Mouse (Mus musculus): ENCODE data around the gene Abhd6.
A peak's percentile ranks its signal among the peaks of the same experiment; 100 is the strongest.

The Abhd6 gene

GRCm38 (mm10) chr14:8062076-8062475 lies 59.4 kb downstream of the Abhd6 start:
- DNase-seq (ENCODE audit: low spot score in 2 of 2), result no peak

- DNase-seq (ENCODE audit: low spot score in 2 of 2), result no peak
Measured at GRCm38 (mm10) chr14:8062537-8063301, 60.0 kb downstream of the Abhd6 start.

GRCm38 (mm10) chr14:8063835-8064785 lies 61.4 kb downstream of the Abhd6 start:
- no peak for DNase-seq (ENCODE audit: low spot score in 2 of 2)

- DNase-seq (ENCODE audit: low spot score in 2 of 2), result peak; percentile 90 to 94
Measured at GRCm38 (mm10) chr14:8080165-8080679, 77.5 kb downstream of the Abhd6 start, which contains the start of gene Rpp14. Gene Rpp14 (plus strand): TSS chr14:8080367.

GRCm38 (mm10) chr14:8080718-8081117 lies 78.0 kb downstream of the Abhd6 start:
- no peak for DNase-seq (ENCODE audit: low spot score in 2 of 2)

GRCm38 (mm10) chr14:8082949-8083348 lies 80.2 kb downstream of the Abhd6 start:
- DNase-seq (ENCODE audit: low spot score in 2 of 2), result no peak

GRCm38 (mm10) chr14:8089016-8089415 lies 86.3 kb downstream of the Abhd6 start:
- no peak for DNase-seq (ENCODE audit: low spot score in 2 of 2)

- peak in 1 of 2 experiments; percentile 47 for DNase-seq (ENCODE audit: low spot score in 2 of 2)
Measured at GRCm38 (mm10) chr14:8092573-8092972, 89.9 kb downstream of the Abhd6 start.

- no peak for DNase-seq (ENCODE audit: low spot score in 2 of 2)
Measured at GRCm38 (mm10) chr14:8093427-8093826, 90.7 kb downstream of the Abhd6 start.

- DNase-seq (ENCODE audit: low spot score in 2 of 2), result no peak
Measured at GRCm38 (mm10) chr14:8094931-8095561, 92.3 kb downstream of the Abhd6 start.

- DNase-seq (ENCODE audit: low spot score in 2 of 2), result no peak
Measured at GRCm38 (mm10) chr14:8095562-8095950, 92.9 kb downstream of the Abhd6 start.

- DNase-seq (ENCODE audit: low spot score in 2 of 2), result peak; percentile 94 to 96
Measured at GRCm38 (mm10) chr14:8097978-8098686, 95.4 kb downstream of the Abhd6 start, which contains the start of gene Pxk. Gene Pxk (plus strand): TSS chr14:8098211.

GRCm38 (mm10) chr14:8098687-8098995 lies 95.9 kb downstream of the Abhd6 start:
- DNase-seq (ENCODE audit: low spot score in 2 of 2), result no peak

GRCm38 (mm10) chr14:8099561-8100021 lies 96.9 kb downstream of the Abhd6 start:
- DNase-seq (ENCODE audit: low spot score in 2 of 2), result peak; percentile 38 to 40

- DNase-seq (ENCODE audit: low spot score in 2 of 2), result no peak
Measured at GRCm38 (mm10) chr14:8101886-8102285, 99.2 kb downstream of the Abhd6 start.

- DNase-seq (ENCODE audit: low spot score in 2 of 2), result no peak
Measured at GRCm38 (mm10) chr14:8102676-8103075, 100.0 kb downstream of the Abhd6 start.
